Mouse (Mus musculus): ENCODE measurements around the gene Pepd.

- TF ChIP-seq CTCF (IDR thresholded peaks at IDR 0.05; ENCODE audit: extremely low read depth, insufficient read depth, low read length) (no peak), POLR2A (IDR thresholded peaks at IDR 0.05; ENCODE audit: extremely low read depth, insufficient read depth, low read length) (no peak)
Measured at GRCm38 (mm10) chr7:34992766-34993165, 80.6 kb downstream of the Pepd start.

All from cortical plate, adult 2 months (tissue).